Mouse (Mus musculus) liver, postnatal 0 days (tissue): ENCODE measurements around the gene Prn. TPM values are rescaled to one million over a fixed set of nuclear protein-coding genes. Genes with fewer than 3 reads are reported as not detected.

ENCODE experiments used
- ATAC-seq: fragments of 200-750 bp; cut with Nextera tagmentation; 2 replicates; pipeline ENCODE4 v1.8.0; 2017; ENCODE audit warnings: mild to moderate bottlenecking, moderate library complexity
- DNase-seq: peaks from one replicate; pipeline ENCODE4 v3.0.0-alpha.2; 2016
- H3K27ac ChIP-seq: fragments of 300-500 bp; sonication (generic); 2 replicates; pipeline ENCODE4 v1.5.1; 2014; ENCODE audit warnings: antibody characterized with exemption, moderate library complexity, mild to moderate bottlenecking, low read depth
- H3K27me3 ChIP-seq: fragments of 300-500 bp; sonication (generic); 2 replicates; pipeline ENCODE4 v1.6.1; 2014; ENCODE audit warnings: low read length, control low read depth, mixed read lengths; ENCODE audit not compliant: insufficient read depth
- H3K36me3 ChIP-seq: fragments of 300-500 bp; sonication (generic); replicated peaks from 2 replicates; pipeline ENCODE4 v1.6.1; 2014; ENCODE audit warnings: mild to moderate bottlenecking, control low read depth, low read length, moderate library complexity, mixed read lengths; ENCODE audit not compliant: insufficient read depth
- H3K4me1 ChIP-seq: fragments of 300-500 bp; sonication (generic); 2 replicates; pipeline ENCODE4 v1.6.1; 2014; ENCODE audit warnings: antibody characterized with exemption, mild to moderate bottlenecking, control low read depth; ENCODE audit not compliant: insufficient read depth
- H3K4me2 ChIP-seq: fragments of 300-500 bp; sonication (generic); 2 replicates; pipeline ENCODE4 v1.6.1; 2014; ENCODE audit warnings: low read depth, mild to moderate bottlenecking, low read length, moderate library complexity, mixed read lengths
- H3K4me3 ChIP-seq: fragments of 300-500 bp; sonication (generic); 2 replicates; pipeline ENCODE4 v1.5.1; 2014; ENCODE audit warnings: low read depth, low read length
- H3K9ac ChIP-seq: fragments of 300-500 bp; sonication (generic); replicated peaks from 2 replicates; pipeline ENCODE4 v1.6.1; 2014; ENCODE audit warnings: mild to moderate bottlenecking, moderate library complexity
- H3K9me3 ChIP-seq: fragments of 300-500 bp; sonication (generic); 2 replicates; pipeline ENCODE4 v1.6.1; 2016; ENCODE audit warnings: mild to moderate bottlenecking, control low read depth, low read length, mixed read lengths
- CTCF ChIP-seq: sonication (generic); IDR thresholded peaks from 2 replicates; pipeline ENCODE4 v1.5.1; 2016; ENCODE audit warnings: antibody characterized with exemption, low read depth
- EP300 ChIP-seq: IDR thresholded peaks from 2 replicates; pipeline ENCODE4 v1.6.1; 2016; ENCODE audit warnings: antibody characterized with exemption, low read depth, mild to moderate bottlenecking
- WGBS: fragments of 180-500 bp; shearing (Covaris S2); extraction: QIAGEN DNeasy Blood & Tissue Kit; methylation state at CpG from one replicate; pipeline ENCODE4 v1.1.7; 2014; ENCODE audit not compliant: insufficient replicate concordance; 5-methylcytosine and 5-hydroxymethylcytosine counted together
- polyA plus RNA-seq: library from polyadenylated mRNA; unstranded; fragments of >200 nt; fragmentation: Nextera tagmentation; extraction: Ambion mirVana; gene quantifications from 2 replicates; pipeline ENCODE4 v1.2.1, GENCODE M21; 2015

Gene Prn
- not detected in 2 replicates for polyA plus RNA-seq

- Histone ChIP-seq H3K9ac (peak within 1 kb of the TSS; percentile 82), H3K4me1 (peaks cover 18% of the 10 kb centered on the region), H3K36me3 (no peaks in the 10 kb centered on the region), H3K9me3 (no peaks in the 10 kb centered on the region), H3K4me2 (peak within 1 kb of the TSS; percentile 80), H3K4me3 (peak within 1 kb of the TSS; percentile 69), H3K27ac (peak within 1 kb of the TSS; percentile 77), H3K27me3 (no peaks in the 10 kb centered on the region)
- peak; percentile 95 for ATAC-seq
- no peak for TF ChIP-seq EP300
- no peak for TF ChIP-seq CTCF
- WGBS, result 6% methylated on average over 51 of the region's 52 CpGs
- peak; percentile 98 for DNase-seq
These were observed at the start of gene Prn, which contains the start of gene Prnp for GRCm38 (mm10) chr2:131909683-131910572. TSS of gene Prn (plus strand) at chr2:131909957. TSS of gene Prnp (plus strand) at chr2:131909928.

GRCm38 (mm10) chr2:131862617-131863275 is 47.0 kb upstream of the Prn start:
- TF ChIP-seq EP300, result no peak
- TF ChIP-seq CTCF, result no peak
- Histone ChIP-seq H3K27ac (no peak overlapping the region), H3K4me1 (peaks cover 9% of the 10 kb centered on the region), H3K9me3 (no peaks in the 10 kb centered on the region), H3K4me2 (no peak overlapping the region), H3K4me3 (no peak overlapping the region), H3K36me3 (no peaks in the 10 kb centered on the region), H3K9ac (no peak overlapping the region), H3K27me3 (no peaks in the 10 kb centered on the region)
- no peak for DNase-seq
- ATAC-seq, result no peak
- 71% methylated on average over 3 of the region's 3 CpGs for WGBS

GRCm38 (mm10) chr2:131863472-131863871 is 46.3 kb upstream of the Prn start:
- DNase-seq, result no peak
- Histone ChIP-seq H3K9me3 (no peaks in the 10 kb centered on the region), H3K36me3 (no peaks in the 10 kb centered on the region), H3K4me1 (peaks cover 9% of the 10 kb centered on the region), H3K9ac (no peak overlapping the region), H3K4me2 (no peak overlapping the region), H3K27me3 (no peaks in the 10 kb centered on the region), H3K27ac (no peak overlapping the region), H3K4me3 (no peak overlapping the region)
- no peak for ATAC-seq
- WGBS, result 54% methylated on average over 3 of the region's 3 CpGs
- TF ChIP-seq EP300 (no peak), CTCF (no peak)

- H3K27me3 ChIP-seq, result no peaks in the 10 kb centered on the region
- H3K4me3 ChIP-seq, result no peak overlapping the region
- H3K4me1 ChIP-seq, result peaks cover 9% of the 10 kb centered on the region
- WGBS, result 51% methylated on average over 2 of the region's 2 CpGs
- H3K4me2 ChIP-seq, result no peak overlapping the region
- no peaks in the 10 kb centered on the region for H3K36me3 ChIP-seq
- H3K27ac ChIP-seq, result 0 out of 2 replicates have a peak overlapping the region, but pooled peaks have one; percentile 7
- no peak overlapping the region for H3K9ac ChIP-seq
- DNase-seq (no peak), ATAC-seq (no peak)
- H3K9me3 ChIP-seq, result no peaks in the 10 kb centered on the region
- TF ChIP-seq CTCF (no peak), EP300 (peak; percentile 84)
These were observed 45.4 kb upstream of the Prn start for GRCm38 (mm10) chr2:131864262-131864796.

- no peak overlapping the region for H3K9ac ChIP-seq
- TF ChIP-seq EP300 (no peak), CTCF (no peak)
- DNase-seq, result no peak
- peaks cover 9% of the 10 kb centered on the region for H3K4me1 ChIP-seq
- no peaks in the 10 kb centered on the region for H3K27me3 ChIP-seq
- H3K4me3 ChIP-seq, result no peak overlapping the region
- ATAC-seq, result no peak
- no peak overlapping the region for H3K4me2 ChIP-seq
- H3K36me3 ChIP-seq, result no peaks in the 10 kb centered on the region
- no peaks in the 10 kb centered on the region for H3K9me3 ChIP-seq
- H3K27ac ChIP-seq, result no peak overlapping the region
These were observed 43.1 kb upstream of the Prn start for GRCm38 (mm10) chr2:131866676-131867075.

GRCm38 (mm10) chr2:131868983-131869382 is 40.8 kb upstream of the Prn start:
- no peak for ATAC-seq
- Histone ChIP-seq H3K4me2 (no peak overlapping the region), H3K36me3 (no peaks in the 10 kb centered on the region), H3K9ac (no peak overlapping the region), H3K4me1 (peaks cover 9% of the 10 kb centered on the region), H3K27ac (no peak overlapping the region), H3K27me3 (no peaks in the 10 kb centered on the region), H3K9me3 (peaks cover 2% of the 10 kb centered on the region; the same call in 1 of the 2 replicates), H3K4me3 (no peak overlapping the region)
- no peak for TF ChIP-seq EP300
- no peak for TF ChIP-seq CTCF
- DNase-seq, result no peak
- WGBS, result 81% methylated on average over 5 of the region's 5 CpGs
